Mouse (Mus musculus): Measurements from ENCODE around the gene Vmo1.

Gene Vmo1

GRCm38 (mm10) chr11:70520178-70520769 is 5.9 kb upstream of the Vmo1 start:
- WGBS = 28% methylated on average over 41 of the region's 41 CpGs

- 87% methylated on average over 10 of the region's 10 CpGs for WGBS
Measured at GRCm38 (mm10) chr11:70518923-70519322, 4.5 kb upstream of the Vmo1 start, which contains the start of gene Gltpd2. Gene Gltpd2, plus strand, starts transcription at chr11:70519196.

DNA sequence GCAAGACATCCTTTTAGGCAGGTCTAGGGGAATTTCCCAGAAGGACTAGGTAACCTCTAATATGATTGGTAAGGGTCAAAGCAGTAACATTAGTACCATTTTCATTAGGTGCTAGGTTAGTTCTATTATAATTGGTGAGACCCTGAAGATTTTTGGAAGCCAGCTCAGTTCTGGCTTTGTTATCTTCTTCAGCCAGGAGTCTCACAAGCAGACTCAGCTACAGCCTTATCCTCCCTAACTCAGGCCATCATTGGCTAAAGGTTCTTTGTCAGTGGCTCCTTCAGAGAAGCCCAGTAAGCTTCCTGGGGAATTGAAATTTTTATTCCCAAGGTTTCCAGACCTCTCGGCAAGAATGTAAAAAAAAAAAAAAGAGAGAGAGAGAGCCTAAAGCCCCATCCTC is 4.0 kb upstream of the Vmo1 start:
- 87% methylated on average over 1 of the region's 1 CpGs for WGBS

DNA sequence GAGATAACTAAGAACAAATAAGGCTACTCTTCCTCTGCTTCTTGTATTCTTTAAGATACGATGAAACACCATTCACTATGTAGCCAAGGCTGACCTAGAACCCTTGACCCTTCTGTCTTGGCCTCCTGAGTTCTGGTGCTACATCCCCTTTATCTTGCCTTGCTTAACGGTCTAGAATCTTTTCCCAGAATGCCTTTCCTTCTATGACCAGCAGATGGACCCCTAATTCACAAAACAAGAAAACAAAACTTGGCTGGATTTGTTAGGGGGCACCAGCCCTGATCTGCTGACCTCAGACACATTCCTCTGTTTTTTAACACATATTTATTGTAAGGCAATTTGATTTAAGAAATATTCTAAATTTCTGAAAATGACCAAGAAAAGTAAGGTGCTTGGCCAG is 1.9 kb upstream of the Vmo1 start:
- 18% methylated on average over 2 of the region's 2 CpGs for WGBS

DNA sequence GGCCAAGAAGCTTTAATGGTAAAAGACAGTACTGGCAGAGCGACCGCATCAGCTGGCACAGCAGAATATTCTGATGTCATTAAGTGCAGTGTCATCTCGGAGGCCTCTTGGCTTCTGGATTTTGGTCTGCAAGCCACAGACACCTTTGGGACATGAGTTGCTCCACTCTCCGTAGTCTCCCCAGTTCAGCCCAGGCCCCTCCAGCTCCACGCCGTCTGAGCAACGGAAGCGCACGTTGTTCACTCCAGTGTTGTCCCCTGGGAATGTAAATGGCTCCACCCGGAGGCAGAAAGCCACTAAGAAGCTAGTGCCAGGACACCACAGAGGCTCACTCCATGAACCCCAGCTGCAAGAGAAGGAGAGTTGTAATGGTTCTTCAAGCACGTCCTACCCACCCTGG is 896 bp downstream of the Vmo1 start:
- 60% methylated on average over 11 of the region's 11 CpGs for WGBS

DNA sequence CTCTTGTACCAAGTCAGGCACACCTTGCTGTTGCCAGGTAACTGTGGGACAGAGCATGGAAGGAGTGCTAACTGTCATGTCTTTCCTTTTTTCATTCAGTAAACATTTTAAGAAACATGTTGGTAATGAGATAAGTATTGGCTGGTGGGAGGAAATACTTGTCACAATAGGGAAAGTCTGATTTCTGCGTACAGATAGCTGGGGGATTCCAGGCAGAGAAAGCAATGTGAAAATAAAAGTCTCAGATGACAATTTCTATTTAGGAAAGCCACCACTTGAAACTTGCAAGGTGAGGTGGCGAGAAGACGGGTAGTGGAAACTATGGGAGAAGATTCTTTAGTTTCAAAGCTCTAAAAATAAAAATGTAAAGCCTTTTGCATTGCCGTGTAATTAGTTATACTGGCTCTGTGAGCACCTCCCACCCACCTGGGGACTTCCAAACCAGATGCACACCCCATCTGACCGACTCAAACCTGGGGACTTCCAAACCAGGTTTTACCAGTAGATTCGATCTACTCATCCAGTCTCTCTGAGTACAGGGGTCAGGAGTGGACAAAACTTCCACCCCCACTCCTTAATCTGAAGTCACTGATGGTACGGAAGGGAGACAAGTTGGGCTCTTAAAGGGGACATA is 1.6 kb downstream of the Vmo1 start:
- WGBS = 83% methylated on average over 7 of the region's 7 CpGs

DNA sequence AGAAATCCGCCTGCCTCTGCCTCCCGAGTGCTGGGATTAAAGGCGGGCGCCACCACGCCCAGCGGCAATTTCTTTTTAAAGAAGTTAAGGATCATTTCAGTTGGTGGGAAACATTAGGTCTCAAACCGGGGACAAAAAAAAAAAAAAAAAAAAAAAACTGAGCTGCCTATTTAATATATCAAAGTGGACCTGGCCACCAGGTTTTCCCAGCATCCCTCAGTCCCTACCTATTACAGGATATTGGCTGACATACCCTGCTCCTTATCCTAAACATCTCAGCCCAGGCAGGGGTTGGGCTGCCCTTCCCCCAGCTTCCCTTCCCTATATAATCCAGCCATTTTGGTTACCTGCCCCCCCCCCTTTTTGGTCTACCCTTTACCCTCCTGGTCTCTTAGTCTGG is 2.6 kb downstream of the Vmo1 start:
- 93% methylated on average over 7 of the region's 7 CpGs for WGBS

- 93% methylated on average over 2 of the region's 2 CpGs for WGBS
Measured at GRCm38 (mm10) chr11:70511242-70511641, 3.2 kb downstream of the Vmo1 start.

- 10% methylated on average over 19 of the region's 19 CpGs for WGBS
Measured at GRCm38 (mm10) chr11:70509753-70510564, 4.5 kb downstream of the Vmo1 start.

GRCm38 (mm10) chr11:70506962-70507515 is 7.4 kb downstream of the Vmo1 start:
- WGBS = 77% methylated on average over 7 of the region's 7 CpGs

GRCm38 (mm10) chr11:70506385-70506784 is 8.0 kb downstream of the Vmo1 start:
- WGBS = 26% methylated on average over 4 of the region's 4 CpGs

DNA sequence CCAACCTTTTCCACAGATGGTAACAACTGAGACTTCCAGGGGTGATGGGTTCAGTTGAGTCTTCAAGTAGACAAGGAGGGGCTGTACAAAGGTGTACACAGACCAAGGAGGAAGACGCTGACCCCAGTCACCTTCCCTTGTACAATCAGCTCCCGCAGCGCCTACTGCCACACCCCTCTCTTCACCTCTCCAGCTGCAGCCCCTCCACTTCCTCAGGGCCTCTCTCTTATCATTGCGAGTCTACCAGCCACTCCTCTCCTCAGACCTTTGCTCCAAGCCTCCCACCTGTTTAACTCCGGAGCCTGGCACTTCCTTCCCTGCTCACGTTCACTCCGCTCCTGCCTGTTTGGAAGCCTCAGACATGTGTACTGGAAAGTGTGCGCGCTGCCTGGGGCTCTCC is 9.4 kb downstream of the Vmo1 start, which contains the start of gene Tm4sf5:
Gene Tm4sf5 (plus strand): TSS at position 275 of the 400 bp plus-strand sequence.
- WGBS = 85% methylated on average over 9 of the region's 9 CpGs

DNA sequence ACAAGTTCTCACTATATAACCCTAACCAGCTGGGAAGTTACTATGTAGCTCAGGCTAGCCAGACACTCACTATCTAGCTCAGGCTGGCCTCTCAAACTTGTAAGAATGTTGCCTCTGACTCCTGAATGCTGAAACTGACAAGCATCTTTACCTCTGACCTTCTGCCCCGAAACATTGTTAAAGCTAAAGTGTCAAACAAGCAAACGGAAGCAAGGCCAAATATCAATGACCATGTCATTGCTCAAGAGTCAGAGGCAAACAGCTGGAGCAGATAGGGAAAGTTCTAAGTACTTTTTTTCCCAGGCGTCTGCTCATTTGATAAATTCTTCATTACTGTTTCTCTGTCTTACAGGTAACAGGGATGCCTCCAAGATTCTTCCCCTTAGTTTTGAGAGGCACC is 12.4 kb downstream of the Vmo1 start:
- WGBS = 83% methylated on average over 3 of the region's 3 CpGs

DNA sequence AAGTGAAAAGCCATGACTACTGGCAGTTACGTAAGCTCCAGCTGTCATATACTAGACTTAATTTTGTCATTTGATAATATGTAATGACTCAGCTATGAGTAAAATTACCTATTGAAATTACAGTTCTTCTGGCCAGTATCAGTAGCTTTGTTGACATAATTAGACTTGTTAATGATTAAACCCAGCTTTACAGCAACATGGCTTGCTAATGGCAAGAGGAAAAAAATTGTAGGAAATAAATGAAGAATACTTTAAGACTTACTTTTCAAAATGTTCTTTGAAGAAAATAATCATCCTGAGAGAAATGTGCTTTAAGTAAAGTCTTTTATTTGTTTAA is 14.0 kb downstream of the Vmo1 start:
- 94% methylated on average over 1 of the region's 1 CpGs for WGBS

- WGBS = 67% methylated on average over 14 of the region's 14 CpGs
Measured at GRCm38 (mm10) chr11:70499566-70500475, 14.6 kb downstream of the Vmo1 start.

DNA sequence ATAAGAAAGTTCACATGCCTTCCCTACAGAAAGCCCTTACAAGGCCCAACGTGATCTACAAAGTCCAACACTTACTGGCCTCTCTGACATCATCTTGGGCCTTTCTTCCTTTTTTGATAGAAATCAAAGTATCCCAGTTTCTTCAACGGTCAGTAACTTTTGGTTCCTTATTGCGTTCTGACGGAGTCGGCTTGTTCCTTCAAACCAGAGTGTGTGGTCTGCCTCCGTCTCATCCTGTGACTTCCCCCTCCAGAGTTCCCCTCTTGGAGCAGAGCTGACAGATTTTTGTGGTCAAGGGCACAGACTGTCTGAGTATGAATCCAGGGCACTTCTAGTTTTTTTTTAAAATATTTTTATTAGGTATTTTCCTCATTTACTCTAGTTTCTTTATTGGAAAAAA is 24.7 kb downstream of the Vmo1 start:
- 86% methylated on average over 6 of the region's 6 CpGs for WGBS

- WGBS = 49% methylated on average over 3 of the region's 3 CpGs
Measured at GRCm38 (mm10) chr11:70489138-70489537, 25.3 kb downstream of the Vmo1 start.

GRCm38 (mm10) chr11:70487816-70488215 is 26.6 kb downstream of the Vmo1 start:
- WGBS = 57% methylated on average over 4 of the region's 4 CpGs

GRCm38 (mm10) chr11:70485498-70485897 is 28.9 kb downstream of the Vmo1 start:
- 55% methylated on average over 2 of the region's 2 CpGs for WGBS

DNA sequence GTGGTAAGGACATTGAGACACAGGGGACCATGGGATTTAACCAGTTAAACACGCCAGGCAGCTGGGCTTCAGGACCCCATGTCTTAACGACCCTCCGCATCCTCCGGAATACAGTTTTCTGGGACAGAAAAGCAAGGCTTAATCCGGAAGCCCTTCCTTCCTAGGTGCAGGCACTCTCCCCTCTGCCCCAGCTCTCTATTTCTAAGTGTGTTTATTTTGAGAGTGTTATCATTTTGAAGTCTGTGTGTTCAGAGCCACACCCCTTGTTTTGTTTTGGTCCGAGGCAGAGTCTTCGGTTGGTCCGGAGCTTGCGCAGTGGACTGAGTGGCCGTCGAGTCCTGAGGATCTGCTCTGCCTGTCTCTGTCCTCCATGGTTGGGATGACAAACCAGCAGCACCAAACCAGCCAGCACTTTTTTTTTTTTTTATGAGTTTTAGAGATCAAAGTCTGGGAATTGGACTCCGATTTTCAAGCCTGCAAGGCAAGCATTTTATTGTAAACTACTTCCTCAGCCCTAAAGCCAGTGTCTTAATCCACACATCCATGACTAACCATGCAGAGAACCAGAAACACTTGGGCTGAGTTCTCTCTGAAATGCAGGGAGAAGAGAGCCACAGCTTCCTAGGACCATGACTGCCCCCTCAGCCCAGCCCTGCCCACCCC is 39.4 kb downstream of the Vmo1 start:
- WGBS = 72% methylated on average over 12 of the region's 12 CpGs

- 94% methylated on average over 5 of the region's 5 CpGs for WGBS
Measured at GRCm38 (mm10) chr11:70473291-70473690, 41.1 kb downstream of the Vmo1 start.
